Mouse (Mus musculus) lung, adult 2 months (tissue): ENCODE measurements around the gene Hypk.

Source experiments
- CTCF ChIP-seq: fragments of 200-500 bp; IDR thresholded peaks from 2 replicates; pipeline ENCODE4 v1.5.1; 2011; ENCODE audit warnings: mild to moderate bottlenecking, low read length, control low read depth; ENCODE audit not compliant: insufficient read depth
- POLR2A ChIP-seq: fragments of 200-500 bp; IDR thresholded peaks from 2 replicates; pipeline ENCODE4 v1.6.1; 2011; ENCODE audit warnings: low read depth, mild to moderate bottlenecking, control low read depth, low read length, borderline replicate concordance; ENCODE audit errors: extremely low read depth

DNA sequence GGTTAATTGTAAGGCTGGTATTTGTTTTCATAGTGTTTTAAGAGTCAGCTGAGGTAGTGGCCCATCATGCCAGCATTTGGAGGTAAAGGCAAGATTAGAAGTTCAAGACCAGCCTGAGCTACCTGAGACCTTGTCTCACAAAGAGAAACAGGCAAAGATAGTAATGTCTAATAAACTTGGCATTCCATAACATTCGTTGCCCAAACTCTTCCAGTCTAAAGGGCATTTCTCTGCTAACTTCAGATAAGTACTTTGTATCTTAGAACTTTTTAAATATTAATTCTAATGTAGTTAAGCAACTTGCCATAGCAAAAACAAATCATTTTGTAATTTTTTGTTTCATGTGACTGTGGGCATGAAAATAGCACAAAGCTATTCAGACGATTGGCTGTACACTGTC is 29.9 kb upstream of the Hypk start:
- TF ChIP-seq POLR2A (no peak), CTCF (no peak)
